Mouse (Mus musculus) MEL (cell line): ENCODE measurements around the gene Ywhag. TPM values are rescaled to one million over a fixed set of nuclear protein-coding genes. Genes with fewer than 3 reads are reported as not detected.

Experiments
- DNase-seq: peaks from one replicate; pipeline ENCODE4 v3.0.0; 2011; ENCODE audit warnings: low read depth, low spot score
- H3K27ac ChIP-seq: 2 replicates; pipeline ENCODE4 v1.5.1; 2012; ENCODE audit warnings: low read depth, mild to moderate bottlenecking, control low read depth, low read length, moderate library complexity; ENCODE audit not compliant: control insufficient read depth
- H3K27me3 ChIP-seq, 2 experiments: fragments of 150-350 bp in 1 of 2; sonication (generic) in 1 of 2; 2 replicates each; pipeline ENCODE4 v1.6.1; 2012; ENCODE audit warnings: low read length in 2 of 2, mild to moderate bottlenecking in 2 of 2, improper control_type of control experiment in 1 of 2, moderate library complexity in 1 of 2; ENCODE audit not compliant: insufficient read depth in 2 of 2, control insufficient read depth in 1 of 2
- H3K36me3 ChIP-seq, 2 experiments: 2 replicates each; pipeline ENCODE4 v1.6.1; 2012 to 2014; ENCODE audit warnings: low read length in 2 of 2, improper control_type of control experiment in 1 of 2, inconsistent platforms in 1 of 2, mild to moderate bottlenecking in 1 of 2; ENCODE audit not compliant: insufficient read depth in 2 of 2, control insufficient read depth in 1 of 2
- H3K4me1 ChIP-seq, 2 experiments: fragments of 150-350 bp in 1 of 2; sonication (generic) in 1 of 2; 2 replicates each; pipeline ENCODE4 v1.6.1; 2012; ENCODE audit warnings: low read length in 2 of 2, improper control_type of control experiment in 1 of 2, mild to moderate bottlenecking in 1 of 2; ENCODE audit not compliant: insufficient read depth in 2 of 2, control insufficient read depth in 1 of 2
- H3K4me3 ChIP-seq, 2 experiments: fragments of 150-350 bp in 1 of 2; sonication (generic) in 1 of 2; 2 replicates each; pipeline ENCODE4 v1.5.1; 2012; ENCODE audit warnings: low read depth in 2 of 2, low read length in 2 of 2, mild to moderate bottlenecking in 2 of 2, moderate library complexity in 2 of 2, control low read depth in 1 of 2, improper control_type of control experiment in 1 of 2; ENCODE audit not compliant: control insufficient read depth in 1 of 2, insufficient read depth in 1 of 2
- H3K79me2 ChIP-seq: 2 replicates; pipeline ENCODE4 v1.6.1; 2012; ENCODE audit warnings: mild to moderate bottlenecking, low read length, moderate library complexity; ENCODE audit not compliant: control insufficient read depth, poor library complexity, insufficient read depth
- H3K9ac ChIP-seq: 2 replicates; pipeline ENCODE4 v1.6.1; 2012; ENCODE audit warnings: low read depth, mild to moderate bottlenecking, control low read depth, low read length, moderate library complexity; ENCODE audit not compliant: control insufficient read depth, poor library complexity, severe bottlenecking
- H3K9me3 ChIP-seq: fragments of 150-350 bp; sonication (generic); replicated peaks from 2 replicates; pipeline ENCODE4 v1.6.1; 2012; ENCODE audit warnings: mild to moderate bottlenecking, low read length, improper control_type of control experiment, moderate library complexity; ENCODE audit not compliant: insufficient read depth
- BHLHE40 ChIP-seq: IDR thresholded peaks from 2 replicates; pipeline ENCODE4 v1.6.1; 2012; ENCODE audit warnings: low read depth, mild to moderate bottlenecking, inconsistent platforms, low read length, improper control_type of control experiment, borderline replicate concordance
- CHD1 ChIP-seq: IDR thresholded peaks from 2 replicates; pipeline ENCODE4 v1.6.1; 2012; ENCODE audit warnings: low read depth, mild to moderate bottlenecking, inconsistent platforms, low read length, improper control_type of control experiment
- CHD2 ChIP-seq: IDR thresholded peaks from 2 replicates; pipeline ENCODE4 v1.6.1; 2011; ENCODE audit warnings: low read length, improper control_type of control experiment
- CTCF ChIP-seq, 3 experiments: IDR thresholded peaks in 2 of 3; conservative IDR thresholded peaks in 1 of 3; 2 replicates each; pipeline ENCODE4 v1.5.1; 2011 to 2012; ENCODE audit warnings: low read length in 3 of 3, low read depth in 2 of 3, mild to moderate bottlenecking in 2 of 3, improper control_type of control experiment in 1 of 3, inconsistent platforms in 1 of 3, mixed read lengths in 1 of 3, moderate library complexity in 1 of 3; ENCODE audit not compliant: control insufficient read depth in 1 of 3, insufficient read depth in 1 of 3, poor library complexity in 1 of 3, severe bottlenecking in 1 of 3
- GABPA ChIP-seq: IDR thresholded peaks from 2 replicates; pipeline ENCODE4 v1.6.1; 2012; ENCODE audit warnings: low read depth, mild to moderate bottlenecking, inconsistent platforms, low read length, improper control_type of control experiment, moderate library complexity
- GATA1 ChIP-seq: IDR thresholded peaks from 2 replicates; pipeline ENCODE4 v1.6.1; 2011; ENCODE audit warnings: low read depth, low read length, improper control_type of control experiment
- KAT2A ChIP-seq: conservative IDR thresholded peaks from 2 replicates; pipeline ENCODE4 v1.6.1; 2012; ENCODE audit warnings: low read depth, low read length, improper control_type of control experiment, inconsistent platforms
- MAFK ChIP-seq: IDR thresholded peaks from 2 replicates; pipeline ENCODE4 v1.6.1; 2011; ENCODE audit warnings: low read depth, mild to moderate bottlenecking, low read length, improper control_type of control experiment, borderline replicate concordance
- MAX ChIP-seq: IDR thresholded peaks from 2 replicates; pipeline ENCODE4 v1.6.1; 2011; ENCODE audit warnings: low read length, improper control_type of control experiment
- MAZ ChIP-seq: IDR thresholded peaks from 2 replicates; pipeline ENCODE4 v1.6.1; 2012; ENCODE audit warnings: low read depth, mild to moderate bottlenecking, inconsistent platforms, low read length, improper control_type of control experiment
- MEF2A ChIP-seq: IDR thresholded peaks from 2 replicates; pipeline ENCODE4 v1.6.1; 2014; ENCODE audit warnings: low read depth, mild to moderate bottlenecking, inconsistent platforms, low read length, improper control_type of control experiment; ENCODE audit not compliant: poor library complexity, insufficient replicate concordance, severe bottlenecking; ENCODE audit errors: extremely low read depth
- NRF1 ChIP-seq: IDR thresholded peaks from 2 replicates; pipeline ENCODE4 v1.6.1; 2014; ENCODE audit warnings: low read depth, mild to moderate bottlenecking, inconsistent platforms, low read length, improper control_type of control experiment, moderate library complexity; ENCODE audit not compliant: poor library complexity, insufficient read depth, severe bottlenecking
- POLR2AphosphoS5 ChIP-seq: IDR thresholded peaks from 2 replicates; pipeline ENCODE4 v1.6.1; 2012; ENCODE audit warnings: low read depth, borderline replicate concordance, mild to moderate bottlenecking, inconsistent platforms, low read length, moderate library complexity, mixed read lengths
- TAL1 ChIP-seq: IDR thresholded peaks from 2 replicates; pipeline ENCODE4 v1.6.1; 2012; ENCODE audit warnings: mild to moderate bottlenecking, inconsistent platforms, low read length, moderate library complexity, mixed read lengths
- UBTF ChIP-seq: IDR thresholded peaks from 2 replicates; pipeline ENCODE4 v1.6.1; 2012; ENCODE audit warnings: low read depth, mild to moderate bottlenecking, inconsistent platforms, low read length, improper control_type of control experiment, moderate library complexity, borderline replicate concordance; ENCODE audit not compliant: insufficient read depth
- USF1 ChIP-seq: IDR thresholded peaks from 2 replicates; pipeline ENCODE4 v1.6.1; 2014; ENCODE audit warnings: low read depth, mild to moderate bottlenecking, inconsistent platforms, low read length, improper control_type of control experiment, moderate library complexity
- polyA plus RNA-seq, 2 experiments: library from polyadenylated mRNA; stranded (reverse) in 1 of 2; unstranded in 1 of 2; fragments of >175 nt in 1 of 2; fragments of >200 nt in 1 of 2; gene quantifications; 2 replicates each; pipeline versions ENCODE4 v1.2.1 to v1.2.4; 2012; ENCODE audit warnings: low replicate concordance in 2 of 2, low read depth in 1 of 2; ENCODE audit not compliant: insufficient read length in 2 of 2, insufficient read depth in 1 of 2, missing spikeins in 1 of 2
- total RNA-seq: library from RNA; depleted of rRNA; stranded (reverse); fragments of 300-350 nt; gene quantifications from 2 replicates; pipeline ENCODE4 v1.2.3, GENCODE M21; 2012

Gene Ywhag
- total and polyA plus RNA-seq, 3 experiments, result 109 to 295 (median 268) TPM

- no peaks in the 10 kb centered on the region for H3K9me3 ChIP-seq
- no peak overlapping the region for H3K9ac ChIP-seq
- DNase-seq, result no peak
- H3K27me3 ChIP-seq, result no peaks in the 10 kb centered on the region; a peak in 1 of 4 replicates
- H3K4me3 ChIP-seq, result no peak overlapping the region
- H3K36me3 ChIP-seq, result no peaks in the 10 kb centered on the region
- TF ChIP-seq GABPA (no peak), MAZ (no peak), USF1 (no peak), NRF1 (no peak), CTCF (IDR thresholded peaks at IDR 0.05 in 2 of 3, conservative IDR thresholded peaks at IDR 0.05 in 1 of 3; ENCODE audit: control insufficient read depth in 1 of 3, insufficient read depth in 1 of 3, low read depth in 2 of 3, low read length in 3 of 3, poor library complexity in 1 of 3, severe bottlenecking in 1 of 3) (no peak)
- H3K79me2 ChIP-seq, result no peaks in the 10 kb centered on the region
- H3K27ac ChIP-seq, result no peak overlapping the region
- no peaks in the 10 kb centered on the region for H3K4me1 ChIP-seq
These were observed 41.6 kb downstream of the Ywhag start for GRCm38 (mm10) chr5:135892589-135893351.

- DNase-seq, result no peak
- TF ChIP-seq BHLHE40 (no peak), MAFK (no peak), UBTF (no peak), CHD2 (no peak)
- H3K9ac ChIP-seq, result no peak overlapping the region
- H3K79me2 ChIP-seq, result no peaks in the 10 kb centered on the region
- no peaks in the 10 kb centered on the region for H3K9me3 ChIP-seq
- no peak overlapping the region for H3K4me3 ChIP-seq
- H3K4me1 ChIP-seq, result no peaks in the 10 kb centered on the region
- no peaks in the 10 kb centered on the region; a peak in 1 of 4 replicates for H3K27me3 ChIP-seq
- no peaks in the 10 kb centered on the region for H3K36me3 ChIP-seq
- no peak overlapping the region for H3K27ac ChIP-seq
These were observed 43.5 kb downstream of the Ywhag start for GRCm38 (mm10) chr5:135890920-135891319.

- no peaks in the 10 kb centered on the region for H3K9me3 ChIP-seq
- H3K9ac ChIP-seq, result no peak overlapping the region
- peaks cover 0 to 3% of the 10 kb centered on the region in 2 experiments; a peak in 1 of 4 replicates for H3K27me3 ChIP-seq
- no peak overlapping the region for H3K27ac ChIP-seq
- H3K4me3 ChIP-seq, result no peak overlapping the region
- DNase-seq, result no peak
- H3K79me2 ChIP-seq, result no peaks in the 10 kb centered on the region
- no peaks in the 10 kb centered on the region for H3K4me1 ChIP-seq
- no peaks in the 10 kb centered on the region for H3K36me3 ChIP-seq
- TF ChIP-seq BHLHE40 (no peak), KAT2A (no peak), NRF1 (no peak), TAL1 (no peak), MAFK (no peak), CHD1 (no peak), POLR2AphosphoS5 (no peak), GATA1 (no peak), MAX (no peak), MEF2A (no peak), UBTF (no peak)
- TF ChIP-seq, all 39 proteins: peak for 0
These were observed 44.1 kb downstream of the Ywhag start for GRCm38 (mm10) chr5:135890323-135890722.
